Mouse (Mus musculus): Measurements from ENCODE around the gene Fxyd6.

The Fxyd6 gene

DNA sequence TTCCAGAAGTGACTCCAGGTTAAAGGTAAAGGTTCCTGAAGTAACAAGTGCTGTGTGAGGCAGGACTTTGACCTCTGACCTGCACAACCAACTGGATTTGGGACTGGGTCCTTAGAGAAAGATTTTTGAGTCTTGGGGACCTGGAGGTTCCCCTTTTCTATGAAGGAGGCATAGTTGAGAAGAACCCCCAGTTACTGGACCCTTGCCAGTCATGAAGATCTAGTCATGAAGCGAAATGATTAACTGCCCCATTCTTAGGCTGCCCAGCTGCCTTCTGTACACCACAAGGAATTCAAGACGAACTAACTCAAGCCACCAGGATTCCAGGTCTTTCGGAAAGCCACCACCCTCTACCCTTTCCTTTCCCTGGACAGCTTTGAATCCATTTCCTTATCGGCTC, 6.4 kb downstream of the Fxyd6 start:
- no peak for DNase-seq (ENCODE audit: low spot score in 2 of 2)

DNA sequence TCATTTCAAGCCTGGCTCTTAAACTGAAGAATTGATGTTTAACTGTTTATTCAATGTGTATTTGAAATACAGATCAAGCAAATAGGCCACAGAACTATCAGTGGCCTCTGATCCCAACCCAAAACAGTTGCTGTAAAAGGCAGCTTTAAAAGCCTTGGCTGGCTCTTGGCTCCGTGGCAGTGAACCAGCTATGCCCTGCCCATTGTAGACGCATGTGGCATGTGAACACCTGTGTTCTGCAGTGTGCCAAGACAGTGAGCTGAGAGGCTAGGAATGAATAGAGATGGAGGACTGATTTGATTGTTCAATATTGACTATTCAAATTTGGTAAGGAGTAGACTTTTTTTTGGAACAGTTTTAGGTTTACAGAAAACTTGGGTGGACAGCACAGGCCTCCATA, 6.9 kb downstream of the Fxyd6 start:
- no peak for DNase-seq (ENCODE audit: low spot score in 2 of 2)

- DNase-seq (ENCODE audit: low spot score in 2 of 2): no peak
Observed at GRCm38 (mm10) chr9:45380411-45381251, 10.6 kb downstream of the Fxyd6 start.

GRCm38 (mm10) chr9:45382336-45382735, 12.4 kb downstream of the Fxyd6 start:
- no peak for DNase-seq (ENCODE audit: low spot score in 2 of 2)

DNA sequence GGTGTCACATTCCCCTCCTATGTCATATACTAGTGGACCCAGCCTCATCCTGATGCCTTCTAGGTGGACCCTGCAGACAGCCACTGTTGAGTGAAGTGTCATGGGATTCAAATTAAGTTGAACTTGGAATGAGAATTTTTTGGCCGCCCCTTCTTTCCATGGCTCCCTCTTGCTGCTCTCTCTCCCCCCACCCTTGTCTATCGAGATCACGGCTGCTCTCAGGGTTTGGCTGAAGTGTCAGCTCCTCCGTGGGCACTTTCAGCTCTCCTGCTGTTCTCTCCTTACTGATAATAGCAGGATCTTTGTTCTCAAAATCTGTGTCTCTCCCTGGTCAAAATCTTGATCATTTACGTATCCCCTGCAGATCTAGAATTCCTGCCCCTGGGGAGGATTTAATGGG, 12.8 kb downstream of the Fxyd6 start:
- peak in 1 of 2 experiments; percentile 15 for DNase-seq (ENCODE audit: low spot score in 2 of 2)

DNA sequence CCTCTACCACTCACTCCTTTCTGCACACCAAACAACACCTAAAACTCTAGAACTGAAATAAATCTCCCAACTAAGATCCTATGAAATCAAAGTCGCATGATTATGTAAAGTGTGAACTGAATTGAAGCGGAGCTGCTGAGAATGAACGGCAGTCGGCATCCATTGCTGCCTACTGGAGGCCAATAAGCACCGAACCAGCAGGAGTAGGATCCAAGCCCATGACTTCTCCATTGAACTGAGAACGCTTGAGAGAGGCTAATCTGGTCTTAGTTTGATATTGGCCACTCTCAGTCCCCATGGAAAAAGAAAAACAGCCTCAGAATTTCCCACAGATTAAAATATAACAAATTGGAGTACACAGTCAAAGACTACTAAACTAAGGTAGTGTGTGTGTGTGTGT, 13.9 kb downstream of the Fxyd6 start:
- DNase-seq (ENCODE audit: low spot score in 2 of 2): no peak

GRCm38 (mm10) chr9:45386698-45387097, 16.7 kb downstream of the Fxyd6 start:
- no peak for DNase-seq (ENCODE audit: low spot score in 2 of 2)

GRCm38 (mm10) chr9:45388385-45388994, 18.5 kb downstream of the Fxyd6 start:
- DNase-seq (ENCODE audit: low spot score in 2 of 2): peak; percentile 92 to 94

- DNase-seq (ENCODE audit: low spot score in 2 of 2): no peak
Observed at GRCm38 (mm10) chr9:45389596-45389995, 19.6 kb downstream of the Fxyd6 start.

DNA sequence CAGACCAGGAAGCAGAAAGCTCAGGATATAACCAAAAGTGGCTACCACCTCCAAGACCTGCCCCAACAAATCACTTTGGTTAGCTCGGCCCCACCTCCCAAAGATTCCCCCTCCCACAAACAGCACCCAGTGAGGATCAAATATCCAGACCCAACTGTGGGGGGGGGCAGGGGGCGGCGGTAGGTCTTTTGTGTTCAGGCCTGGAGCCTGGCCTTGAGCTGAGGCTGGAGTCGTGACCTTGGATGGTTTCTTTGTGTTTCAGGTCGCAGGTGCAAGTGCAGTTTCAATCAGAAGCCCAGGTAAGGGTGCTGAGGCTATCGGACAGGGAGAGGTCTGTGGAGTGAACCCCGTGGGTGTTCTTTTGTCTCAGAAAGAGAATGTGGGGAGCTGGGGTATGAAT, 21.3 kb downstream of the Fxyd6 start:
- DNase-seq (ENCODE audit: low spot score in 2 of 2): no peak

DNA sequence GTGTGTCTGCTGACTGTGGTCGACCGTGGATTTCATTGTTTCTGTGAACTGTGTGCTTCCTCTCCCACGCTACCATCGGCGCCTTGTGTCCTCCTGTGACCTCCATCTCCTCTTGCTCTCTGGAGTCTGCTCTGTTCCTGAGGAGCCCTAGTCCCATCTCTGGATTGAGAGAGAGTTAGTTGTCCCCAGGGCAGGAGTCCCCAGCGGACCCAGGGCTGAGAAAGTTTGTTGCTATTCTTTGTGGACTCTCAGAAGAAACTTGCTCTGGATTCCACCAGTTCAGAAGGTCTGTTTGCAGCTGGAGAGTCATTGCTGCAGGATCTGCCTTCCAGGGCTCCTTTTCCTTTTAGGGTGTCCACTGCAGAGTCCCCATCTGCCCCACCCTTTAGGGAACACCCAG, 25.2 kb downstream of the Fxyd6 start:
- no peak for DNase-seq (ENCODE audit: low spot score in 2 of 2)

DNA sequence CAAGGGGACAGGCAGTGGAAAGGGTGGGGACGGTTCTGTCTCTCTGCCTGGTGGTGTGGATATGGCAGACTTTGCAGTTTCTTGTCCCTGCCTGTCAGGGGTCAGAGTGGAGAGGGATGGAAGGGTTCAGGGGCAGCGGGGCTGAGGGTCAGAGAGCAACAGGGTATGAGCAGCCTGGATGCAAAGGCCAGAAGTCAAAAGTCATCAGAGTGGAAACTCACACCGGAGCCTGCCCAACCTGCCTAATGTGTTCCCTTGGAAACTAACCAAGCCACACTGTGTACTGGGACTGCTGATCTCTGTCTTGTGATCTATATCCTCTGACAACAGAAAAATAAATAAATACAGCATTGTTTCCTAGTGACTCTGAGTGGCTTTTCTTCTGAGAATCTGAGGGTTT, 25.8 kb downstream of the Fxyd6 start:
- DNase-seq (ENCODE audit: low spot score in 2 of 2): no peak

DNA sequence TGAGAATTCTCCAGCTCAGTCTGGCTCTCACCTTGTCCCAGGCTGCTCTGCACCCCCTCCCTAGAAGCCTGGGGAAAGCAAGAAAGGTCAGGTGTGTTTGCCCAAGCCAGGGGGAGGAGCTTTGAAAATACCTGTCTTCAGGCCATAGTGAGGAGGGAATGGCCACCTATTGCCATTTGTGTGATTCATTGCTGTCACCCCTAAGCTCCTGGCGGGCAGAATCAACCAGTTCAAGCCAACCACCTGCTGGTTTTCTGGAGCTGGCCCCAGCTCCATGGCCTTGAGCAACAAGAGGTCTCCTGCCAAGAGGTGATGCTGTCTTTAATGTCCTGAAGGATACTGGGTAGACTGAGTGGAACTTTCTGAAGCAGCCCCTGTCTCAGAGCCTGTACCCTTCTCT, 28.4 kb downstream of the Fxyd6 start:
- DNase-seq (ENCODE audit: low spot score in 2 of 2): no peak

GRCm38 (mm10) chr9:45399434-45399833, 29.4 kb downstream of the Fxyd6 start, which contains the start of gene Fxyd2:
Gene Fxyd2 (plus strand): TSS chr9:45399669.
- DNase-seq (ENCODE audit: low spot score in 2 of 2): no peak

DNA sequence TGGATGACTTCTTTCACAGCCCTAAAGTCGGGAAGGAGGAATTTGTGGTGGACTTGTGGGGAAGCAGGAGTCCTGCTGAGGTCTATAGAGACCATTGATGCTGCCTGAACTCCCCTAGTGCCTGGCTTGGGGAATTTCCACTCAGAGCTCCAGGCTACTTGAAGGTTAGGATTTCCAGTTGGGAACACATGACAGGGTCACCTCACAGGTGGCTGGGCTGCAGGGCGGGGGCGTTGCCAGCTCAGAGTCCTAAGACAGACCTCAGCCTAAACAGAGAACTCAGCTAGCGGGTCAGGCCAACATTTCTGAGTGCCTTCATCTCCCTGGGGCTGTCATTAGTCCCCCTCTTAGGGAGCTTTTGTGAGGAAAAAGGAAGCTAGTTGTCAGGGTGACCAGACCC, 31.9 kb downstream of the Fxyd6 start:
- no peak for DNase-seq (ENCODE audit: low spot score in 2 of 2)

- no peak for DNase-seq (ENCODE audit: low spot score in 2 of 2)
Observed at GRCm38 (mm10) chr9:45402957-45403356, 33.0 kb downstream of the Fxyd6 start.

DNA sequence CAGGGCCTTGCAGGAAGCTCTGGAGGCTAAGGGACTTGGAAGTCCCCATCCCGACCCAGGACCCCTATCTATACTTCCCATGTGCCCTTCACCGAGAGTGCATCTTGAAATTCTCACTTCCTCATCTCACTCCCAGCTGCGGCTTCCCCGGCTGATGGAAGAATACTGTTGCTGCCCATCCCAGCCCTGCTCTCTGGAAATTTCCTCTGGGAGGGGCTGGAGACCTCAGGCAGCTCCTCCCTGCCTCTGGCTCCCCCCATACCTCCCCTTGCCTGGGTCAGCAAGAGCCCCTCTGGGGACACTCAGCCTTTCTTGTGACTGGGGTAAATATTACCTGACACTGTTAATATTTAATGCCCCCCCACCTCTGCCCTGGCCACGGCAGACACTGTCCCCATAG, 35.7 kb downstream of the Fxyd6 start:
- no peak for DNase-seq (ENCODE audit: low spot score in 2 of 2)

- DNase-seq (ENCODE audit: low spot score in 2 of 2): no peak
Observed at GRCm38 (mm10) chr9:45406808-45407207, 36.8 kb downstream of the Fxyd6 start.

- DNase-seq (ENCODE audit: low spot score in 2 of 2): peak; percentile 82 to 83
Observed at GRCm38 (mm10) chr9:45407706-45408675, 38.0 kb downstream of the Fxyd6 start.

DNA sequence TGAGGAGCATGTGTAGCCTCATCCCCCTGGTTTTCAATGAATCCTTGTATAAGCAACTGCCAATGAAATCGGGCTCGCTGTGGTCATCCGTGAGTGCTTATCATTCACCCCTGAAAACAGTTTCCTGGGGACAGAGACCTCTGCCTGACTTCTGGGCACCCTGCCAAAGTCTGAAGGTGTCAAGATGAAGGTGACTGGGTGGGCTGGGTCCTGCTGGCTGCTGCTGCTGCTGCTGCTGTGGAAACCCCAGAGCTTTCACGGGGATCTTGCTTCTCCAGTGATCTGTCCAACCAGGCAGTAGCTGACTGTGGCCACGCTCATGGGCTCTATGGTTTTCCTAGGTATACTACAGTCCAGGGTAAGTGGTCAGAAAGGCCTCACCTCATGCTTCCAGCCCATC, 40.2 kb downstream of the Fxyd6 start:
- DNase-seq (ENCODE audit: low spot score in 2 of 2): no peak

DNA sequence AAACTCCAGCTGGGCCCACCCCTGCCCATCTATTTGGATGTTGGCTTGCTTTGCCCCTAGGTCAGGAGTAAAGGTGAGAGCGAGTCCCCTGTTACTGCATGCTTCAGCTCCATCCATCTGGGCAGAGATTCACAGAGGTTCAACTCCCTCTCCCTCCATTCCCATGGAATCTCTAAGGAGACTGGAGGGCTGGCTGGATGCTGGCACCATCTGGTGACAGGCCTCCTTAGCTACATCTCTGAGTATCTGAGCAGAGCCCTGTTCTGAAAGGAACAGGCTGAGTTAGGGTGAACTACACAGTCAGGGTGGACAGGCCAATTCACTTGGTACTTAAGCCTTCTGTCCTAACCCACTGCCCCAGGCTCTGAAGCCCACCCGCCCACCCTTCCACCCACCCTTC, 40.6 kb downstream of the Fxyd6 start:
- DNase-seq (ENCODE audit: low spot score in 2 of 2): no peak

DNA sequence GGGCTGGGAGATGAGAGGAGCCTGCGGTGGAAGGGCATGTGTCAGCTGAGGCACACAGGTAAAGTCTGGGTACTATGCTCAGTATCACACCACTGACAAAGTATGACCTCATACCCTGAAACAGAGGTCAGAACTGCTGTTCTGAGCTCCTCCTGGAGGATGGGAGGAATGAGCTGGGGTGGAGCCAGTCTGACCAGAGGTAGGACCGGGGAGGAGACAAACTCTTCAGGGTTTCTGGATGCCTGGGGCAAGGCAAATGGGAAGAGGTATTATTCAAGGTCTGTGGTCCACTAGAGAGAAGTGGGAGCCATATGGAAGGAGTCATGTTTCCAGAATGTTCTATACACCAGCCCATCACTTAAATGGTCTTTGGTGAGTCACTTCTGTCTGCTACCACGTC, 41.1 kb downstream of the Fxyd6 start:
- DNase-seq (ENCODE audit: low spot score in 2 of 2): no peak
